Mouse (Mus musculus) urinary bladder, postnatal 25 days (tissue): ENCODE results near the gene Olfr959.

Experiments used
- DNase-seq: peaks from one replicate; pipeline ENCODE4 v3.0.0; 2022; ENCODE audit warnings: low spot score

Olfr959 gene

GRCm38 (mm10) chr9:39575469-39575868 lies at the start of gene Olfr959:
Olfr959 (minus strand) TSS chr9:39575569.
- no peak for DNase-seq

DNA sequence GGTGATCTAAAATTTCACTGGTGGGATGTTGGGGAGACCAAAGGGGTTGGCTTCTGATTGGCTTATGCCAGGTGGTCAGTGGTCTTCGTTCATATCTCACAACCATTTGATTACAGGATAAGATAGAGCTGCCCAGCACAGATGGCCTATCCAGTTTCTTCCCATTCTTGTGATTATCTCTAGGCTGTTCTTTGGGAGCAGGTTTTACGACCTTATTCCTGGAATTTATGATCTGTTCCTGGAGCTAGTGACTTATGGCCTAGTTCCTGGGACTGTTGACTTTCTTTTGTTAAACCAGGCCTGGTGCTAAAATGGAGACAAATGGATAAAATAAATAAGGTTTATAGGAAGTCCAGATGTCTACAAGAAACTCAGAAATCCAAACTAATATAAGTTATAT lies 49.3 kb upstream of the Olfr959 start:
- no peak for DNase-seq

DNA sequence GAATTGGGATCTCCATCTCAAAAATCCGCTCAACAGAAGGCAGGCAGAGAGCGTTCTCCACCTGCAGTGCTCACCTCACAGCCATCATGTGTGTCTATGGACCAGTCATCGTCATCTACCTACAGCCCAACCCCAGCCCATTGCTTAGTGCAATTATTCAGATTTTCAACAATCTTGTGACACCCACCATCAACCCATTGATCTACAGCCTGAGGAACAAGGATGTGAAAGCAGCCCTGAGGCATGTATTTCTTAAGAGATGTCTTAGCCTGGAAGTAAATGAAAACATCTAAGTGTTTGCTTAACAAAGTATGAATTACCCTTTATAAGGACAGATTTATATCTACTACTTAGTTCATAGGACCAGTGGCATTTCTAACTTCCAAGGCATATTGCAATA lies 48.4 kb upstream of the Olfr959 start:
- no peak for DNase-seq

GRCm38 (mm10) chr9:39621073-39621472 lies 45.7 kb upstream of the Olfr959 start, which contains the start of gene Olfr960:
Olfr960 (plus strand) TSS chr9:39621373.
- DNase-seq, result no peak

- DNase-seq, result no peak
Observed at GRCm38 (mm10) chr9:39611953-39612352, 36.6 kb upstream of the Olfr959 start.

GRCm38 (mm10) chr9:39610355-39610754 lies 35.0 kb upstream of the Olfr959 start, which contains the start of gene Olfr148:
Olfr148 (plus strand) TSS chr9:39610655.
- DNase-seq, result no peak

DNA sequence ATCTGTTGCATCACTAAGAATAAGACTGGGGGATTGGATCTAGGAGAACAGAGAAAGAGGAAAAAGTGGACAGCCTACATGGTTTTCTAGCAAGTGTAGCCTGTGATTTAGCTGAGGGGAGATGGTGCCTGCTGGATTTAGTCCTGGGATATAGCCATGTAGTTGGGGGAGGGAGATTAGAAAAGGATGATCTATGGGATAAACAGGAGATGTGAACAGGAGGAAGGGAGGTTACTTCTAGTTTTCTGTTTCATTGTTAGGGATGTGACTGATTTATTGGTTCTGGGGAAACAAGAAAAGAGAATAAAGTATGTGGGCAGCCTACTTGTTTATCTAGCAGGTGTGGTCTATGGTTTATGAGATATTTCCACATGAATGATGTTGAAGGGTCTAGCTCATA lies 33.1 kb upstream of the Olfr959 start:
- no peak for DNase-seq

DNA sequence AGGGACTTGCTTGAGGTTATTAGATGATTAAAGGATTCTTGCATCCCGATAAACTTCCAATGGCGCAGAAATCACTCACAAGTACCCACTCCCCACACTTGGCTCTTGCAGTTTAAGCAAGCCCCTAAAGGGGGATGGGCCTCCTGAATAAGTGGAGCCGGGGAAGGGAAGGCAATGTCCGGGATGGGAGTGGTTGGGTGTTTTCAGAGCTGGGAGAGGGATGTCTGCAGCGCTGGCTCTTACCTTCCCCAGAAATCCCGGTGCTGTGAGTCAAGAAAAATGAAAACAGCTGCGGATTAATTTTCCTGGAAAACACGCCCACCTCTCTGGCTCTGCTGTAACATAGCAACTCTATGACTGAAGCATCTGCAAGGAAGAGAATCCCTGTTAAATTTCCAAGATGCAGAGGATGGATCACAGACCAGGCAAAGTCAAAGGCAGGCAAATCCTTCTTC lies 28.7 kb upstream of the Olfr959 start, which contains the start of gene AW551984:
Gene AW551984, minus strand, starts transcription at position 405 of the 455 bp plus-strand sequence.
- no peak for DNase-seq

DNA sequence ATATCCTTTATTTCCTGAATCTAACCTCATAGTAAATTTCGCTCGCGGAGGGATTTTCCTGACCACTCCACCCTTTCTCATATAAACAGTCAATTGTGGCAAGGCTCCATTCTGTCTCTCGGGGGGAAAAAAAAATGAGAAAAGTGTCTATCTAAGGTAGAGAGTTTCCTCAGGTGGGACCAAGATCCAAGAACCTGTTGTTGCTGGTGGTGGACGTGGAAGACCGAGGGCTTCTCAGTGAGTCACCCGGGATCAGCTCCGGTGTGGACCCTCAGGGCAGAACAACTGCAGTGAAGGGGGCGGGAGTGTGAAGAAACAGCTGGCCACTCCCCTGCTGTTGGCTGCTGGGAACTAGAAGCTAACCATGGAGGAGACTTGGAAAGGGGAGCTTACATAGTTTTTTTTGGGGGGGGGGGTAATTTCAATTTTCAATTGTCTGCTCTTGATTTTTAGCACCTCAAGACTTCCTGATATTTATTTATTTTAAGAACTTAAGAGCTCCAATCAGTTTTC lies 28.0 kb upstream of the Olfr959 start:
- no peak for DNase-seq

DNA sequence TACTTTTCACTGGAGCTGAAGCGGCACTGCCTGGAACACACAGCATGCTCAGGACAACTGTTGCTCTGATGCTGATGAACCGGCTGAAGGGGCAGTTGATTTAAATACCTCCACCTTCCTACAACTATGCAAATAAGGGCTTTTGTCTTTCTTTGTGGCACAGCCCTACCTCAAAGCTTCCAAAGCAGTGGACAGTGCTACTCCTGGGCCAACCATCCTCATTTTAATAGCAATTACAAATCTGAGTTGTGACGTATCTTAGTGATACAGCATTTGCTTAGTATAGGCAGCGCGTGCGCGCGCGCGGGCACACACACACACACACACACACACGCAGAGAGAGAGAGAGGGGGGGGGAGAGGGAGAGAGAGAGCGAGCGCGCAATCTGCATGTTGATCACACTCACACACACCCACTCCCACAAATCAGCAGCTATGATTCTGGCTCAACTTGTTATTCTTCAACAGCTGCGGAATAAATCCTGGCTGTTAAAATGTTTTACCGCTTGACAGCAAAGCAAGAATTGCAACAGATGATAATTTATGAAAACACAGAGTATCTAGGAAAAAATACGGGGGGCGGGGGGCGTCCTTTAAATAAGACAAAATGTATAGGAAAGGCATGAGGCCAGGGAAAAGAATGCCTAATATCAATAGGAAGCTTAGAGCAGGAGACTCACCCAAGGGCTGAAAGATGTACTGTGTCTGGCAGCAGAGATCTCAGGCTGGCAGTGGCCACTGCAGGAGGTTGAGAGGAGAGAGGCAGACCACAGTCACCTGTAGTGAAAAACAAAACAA lies 27.4 kb upstream of the Olfr959 start:
- DNase-seq, result no peak

DNA sequence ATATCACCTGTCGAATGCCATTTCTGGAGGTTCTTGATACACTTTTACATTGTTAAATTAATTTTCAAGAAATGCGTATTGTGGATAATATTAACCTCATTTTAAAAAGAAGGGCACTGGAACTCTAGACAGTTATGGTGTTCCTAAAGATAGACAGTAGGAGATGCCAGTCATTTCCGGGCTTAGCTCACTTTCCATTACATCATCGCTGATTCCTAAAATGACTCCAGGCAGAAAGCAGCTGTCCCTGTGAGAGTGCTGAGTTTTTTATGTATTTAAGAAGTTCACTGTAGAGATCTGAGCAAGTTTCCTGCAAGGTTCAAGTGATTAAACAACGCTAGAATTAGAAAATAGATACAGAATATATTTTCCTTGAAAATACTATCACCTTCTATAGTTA lies 1.7 kb upstream of the Olfr959 start:
- DNase-seq, result no peak

- no peak for DNase-seq
Observed at GRCm38 (mm10) chr9:39558349-39558647, 17.1 kb downstream of the Olfr959 start.

DNA sequence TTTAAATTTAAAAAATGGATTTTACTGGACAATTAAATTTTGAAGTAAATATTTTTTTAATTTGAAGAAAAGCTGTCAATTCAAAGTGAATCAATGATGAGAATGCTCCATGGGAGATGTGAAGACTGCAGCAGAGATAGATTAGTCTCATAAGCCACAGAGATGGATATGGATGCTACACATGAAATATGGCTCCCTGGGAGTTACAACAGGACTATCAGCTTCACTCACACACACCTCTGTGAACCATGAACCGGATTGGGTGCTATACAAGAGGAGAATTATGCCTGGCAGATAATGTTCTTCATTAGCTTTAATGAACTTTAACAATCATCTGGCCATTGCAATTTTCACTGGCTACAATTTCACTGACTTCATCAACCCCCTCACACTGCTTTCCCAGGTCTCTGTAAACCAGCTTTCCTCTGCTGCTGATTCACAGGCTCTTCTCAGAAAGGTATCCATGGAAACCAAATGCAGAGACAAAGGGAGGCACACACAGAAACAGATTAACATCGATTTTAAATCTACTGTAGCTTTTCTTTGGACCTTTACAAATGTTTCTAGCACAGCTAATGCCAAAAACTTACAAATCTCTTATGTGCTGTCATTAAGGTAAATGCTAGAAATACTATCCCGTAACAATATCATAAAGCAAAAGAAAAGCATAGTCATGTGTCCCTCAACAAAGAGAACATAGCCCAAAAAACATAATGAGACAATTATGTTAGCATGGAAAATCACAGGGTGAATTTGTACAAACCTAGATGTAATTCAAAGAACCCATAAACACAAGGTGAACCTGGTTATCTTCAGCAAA lies 17.6 kb downstream of the Olfr959 start:
- DNase-seq, result no peak

DNA sequence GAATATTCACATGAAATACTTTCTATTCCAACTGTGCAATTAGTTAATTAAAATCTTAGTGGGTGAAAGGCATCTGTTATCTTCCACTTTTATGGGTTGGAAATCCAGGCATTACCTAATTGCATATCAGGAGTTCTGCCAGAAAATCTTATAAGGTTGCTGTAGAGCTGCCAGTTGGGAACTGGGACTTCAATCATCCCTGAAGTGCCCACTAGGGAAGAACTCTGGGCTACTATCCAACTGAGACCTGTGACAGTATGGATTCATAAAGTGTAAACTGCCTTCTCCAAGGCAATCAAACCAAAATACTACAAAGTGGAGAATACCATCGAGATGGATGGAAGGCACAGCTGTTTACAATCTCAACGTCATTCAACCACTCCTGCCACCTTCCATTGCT lies 21.4 kb downstream of the Olfr959 start, which contains the start of gene Olfr958:
Gene Olfr958, minus strand, starts transcription at position 109 of the 400 bp plus-strand sequence.
- DNase-seq, result no peak

- DNase-seq, result no peak
Observed at GRCm38 (mm10) chr9:39550806-39551205, 24.6 kb downstream of the Olfr959 start.

DNA sequence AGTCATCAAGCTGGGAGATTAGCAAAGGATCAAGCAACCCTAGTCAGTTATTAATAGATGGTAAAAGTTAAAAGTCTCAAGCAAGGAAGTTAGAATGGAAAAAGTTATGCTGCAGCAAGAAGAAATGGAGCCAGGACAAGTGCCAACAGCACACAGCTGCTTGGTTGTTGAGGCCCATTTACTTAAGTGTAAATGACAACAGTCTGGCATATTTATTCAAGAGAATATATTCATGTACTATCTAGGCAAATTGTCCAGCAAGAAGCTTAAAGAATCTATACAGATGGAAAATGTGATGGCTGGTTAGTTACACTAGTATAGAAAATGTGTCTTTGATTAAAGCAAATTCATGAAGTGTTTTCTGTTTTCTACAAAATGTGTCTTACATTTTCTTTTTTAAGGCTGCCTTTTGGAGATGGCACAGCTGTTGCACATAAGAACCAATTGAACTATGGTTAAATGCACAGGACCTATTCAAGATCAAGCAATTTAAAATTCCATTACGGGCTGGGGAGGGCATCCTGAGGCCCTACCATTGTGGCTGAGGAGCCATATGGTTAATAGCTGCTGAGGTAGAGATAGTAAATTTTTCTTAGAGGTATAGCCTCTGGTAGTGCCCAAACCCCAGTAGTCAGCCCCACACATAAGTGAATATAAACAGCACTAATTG lies 51.6 kb downstream of the Olfr959 start:
- no peak for DNase-seq
